Mouse (Mus musculus): ENCODE data around the gene Rcor3.
A peak's percentile ranks its signal among the peaks of the same experiment; 100 is the strongest.

GRCm38 (mm10) chr1:192091806-192092772 lies 45.8 kb downstream of the Rcor3 start, which contains the start of gene Traf5:
- TF ChIP-seq CTCF (IDR thresholded peaks at IDR 0.05; ENCODE audit: borderline replicate concordance, control insufficient read depth, extremely low read depth, insufficient read depth, low read length, poor library complexity), result peak; percentile 48; the same call in 1 of the 2 replicates
- TF ChIP-seq POLR2A (IDR thresholded peaks at IDR 0.05; ENCODE audit: control insufficient read depth, extremely low read depth, insufficient read depth, low read length, poor library complexity), result peak; percentile 83
